Mouse (Mus musculus) stomach, postnatal 0 days (tissue): Measurements from ENCODE around the gene Nit1. TPM values are rescaled to one million over a fixed set of nuclear protein-coding genes. Genes with fewer than 3 reads are reported as not detected.

Experiments used
- ATAC-seq: fragments of 200-750 bp; cut with Nextera tagmentation; 2 replicates; pipeline ENCODE4 v1.8.0; 2017; ENCODE audit not compliant: low FRiP score, low TSS enrichment
- DNase-seq: peaks from one replicate; pipeline ENCODE4 v3.0.0-alpha.2; 2016; ENCODE audit warnings: low spot score
- H3K27ac ChIP-seq: fragments of 300-500 bp; sonication (generic); replicated peaks from 2 replicates; pipeline ENCODE4 v1.5.1; 2014; ENCODE audit warnings: mild to moderate bottlenecking, control low read depth
- H3K27me3 ChIP-seq: fragments of 300-500 bp; sonication (generic); 2 replicates; pipeline ENCODE4 v1.6.1; 2014; ENCODE audit warnings: low read length; ENCODE audit not compliant: control insufficient read depth, insufficient read depth
- H3K36me3 ChIP-seq: fragments of 300-500 bp; sonication (generic); 2 replicates; pipeline ENCODE4 v1.6.1; 2014; ENCODE audit warnings: low read length, mixed read lengths; ENCODE audit not compliant: control insufficient read depth, insufficient read depth
- H3K4me1 ChIP-seq: fragments of 300-500 bp; sonication (generic); replicated peaks from 2 replicates; pipeline ENCODE4 v1.6.1; 2014; ENCODE audit warnings: antibody characterized with exemption; ENCODE audit not compliant: control insufficient read depth, insufficient read depth
- H3K4me2 ChIP-seq: fragments of 300-500 bp; sonication (generic); replicated peaks from 2 replicates; pipeline ENCODE4 v1.6.1; 2014; ENCODE audit warnings: low read depth, mild to moderate bottlenecking, control low read depth, moderate library complexity
- H3K4me3 ChIP-seq: fragments of 300-500 bp; sonication (generic); 2 replicates; pipeline ENCODE4 v1.5.1; 2014; ENCODE audit warnings: low read depth, low read length, control low read depth
- H3K9ac ChIP-seq: fragments of 300-500 bp; sonication (generic); 2 replicates; pipeline ENCODE4 v1.6.1; 2014; ENCODE audit warnings: mild to moderate bottlenecking, low read length, control low read depth, mixed read lengths
- H3K9me3 ChIP-seq: fragments of 300-500 bp; sonication (generic); 2 replicates; pipeline ENCODE4 v1.6.1; 2016; ENCODE audit warnings: low read length; ENCODE audit not compliant: control insufficient read depth
- CTCF ChIP-seq: IDR thresholded peaks from 2 replicates; pipeline ENCODE4 v1.5.1; 2016; ENCODE audit warnings: antibody characterized with exemption, low read depth, mild to moderate bottlenecking, moderate library complexity
- EP300 ChIP-seq: optimal IDR thresholded peaks from 2 replicates; pipeline ENCODE3; 2016; ENCODE audit warnings: antibody characterized with exemption
- WGBS: fragments of 180-500 bp; shearing (Covaris S2); extraction: QIAGEN DNeasy Blood & Tissue Kit; methylation state at CpG from one replicate; pipeline ENCODE4 v1.1.7; 2014; 5-methylcytosine and 5-hydroxymethylcytosine counted together
- polyA plus RNA-seq: library from polyadenylated mRNA; unstranded; fragments of >200 nt; fragmentation: Nextera tagmentation; extraction: Ambion mirVana; gene quantifications from 2 replicates; pipeline ENCODE4 v1.2.1, GENCODE M21; 2015

Nit1 gene
- 41.7 and 41.8 TPM in 2 replicates for polyA plus RNA-seq

- no peaks in the 10 kb centered on the region for H3K9me3 ChIP-seq
- peak within 1 kb of the TSS; percentile 83 for H3K4me2 ChIP-seq
- H3K9ac ChIP-seq: peak within 1 kb of the TSS; percentile 75
- 1% methylated on average over 53 of the region's 53 CpGs for WGBS
- no peaks in the 10 kb centered on the region for H3K4me1 ChIP-seq
- peak; percentile 95 for DNase-seq
- H3K27ac ChIP-seq: peak within 1 kb of the TSS; percentile 77
- peak; percentile 88 for ATAC-seq
- TF ChIP-seq CTCF: no peak
- no peak for TF ChIP-seq EP300
- H3K36me3 ChIP-seq: peaks cover 11% of the 10 kb centered on the region
- H3K4me3 ChIP-seq: peak within 1 kb of the TSS; percentile 94
- no peaks in the 10 kb centered on the region for H3K27me3 ChIP-seq
Measured at GRCm38 (mm10) chr1:171345225-171346094, at the start of gene Nit1, which contains the start of gene Pfdn2. Gene Nit1, minus strand, starts transcription at chr1:171345646. Gene Pfdn2, plus strand, starts transcription at chr1:171345670.

- H3K9me3 ChIP-seq: no peaks in the 10 kb centered on the region
- H3K4me3 ChIP-seq: no peak overlapping the region
- H3K27ac ChIP-seq: peak overlapping the region; percentile 24; the same call in 1 of the 2 replicates
- no peaks in the 10 kb centered on the region for H3K36me3 ChIP-seq
- WGBS: 63% methylated on average over 4 of the region's 4 CpGs
- no peak overlapping the region for H3K9ac ChIP-seq
- no peak for TF ChIP-seq CTCF
- TF ChIP-seq EP300: no peak
- H3K27me3 ChIP-seq: no peaks in the 10 kb centered on the region
- no peaks in the 10 kb centered on the region; the same call in 1 of the 2 replicates for H3K4me1 ChIP-seq
- DNase-seq: peak; percentile 45
- ATAC-seq: no peak; the same call in 1 of the 2 replicates
- no peak overlapping the region for H3K4me2 ChIP-seq
Measured at GRCm38 (mm10) chr1:171390101-171390500, 44.7 kb upstream of the Nit1 start.

DNA sequence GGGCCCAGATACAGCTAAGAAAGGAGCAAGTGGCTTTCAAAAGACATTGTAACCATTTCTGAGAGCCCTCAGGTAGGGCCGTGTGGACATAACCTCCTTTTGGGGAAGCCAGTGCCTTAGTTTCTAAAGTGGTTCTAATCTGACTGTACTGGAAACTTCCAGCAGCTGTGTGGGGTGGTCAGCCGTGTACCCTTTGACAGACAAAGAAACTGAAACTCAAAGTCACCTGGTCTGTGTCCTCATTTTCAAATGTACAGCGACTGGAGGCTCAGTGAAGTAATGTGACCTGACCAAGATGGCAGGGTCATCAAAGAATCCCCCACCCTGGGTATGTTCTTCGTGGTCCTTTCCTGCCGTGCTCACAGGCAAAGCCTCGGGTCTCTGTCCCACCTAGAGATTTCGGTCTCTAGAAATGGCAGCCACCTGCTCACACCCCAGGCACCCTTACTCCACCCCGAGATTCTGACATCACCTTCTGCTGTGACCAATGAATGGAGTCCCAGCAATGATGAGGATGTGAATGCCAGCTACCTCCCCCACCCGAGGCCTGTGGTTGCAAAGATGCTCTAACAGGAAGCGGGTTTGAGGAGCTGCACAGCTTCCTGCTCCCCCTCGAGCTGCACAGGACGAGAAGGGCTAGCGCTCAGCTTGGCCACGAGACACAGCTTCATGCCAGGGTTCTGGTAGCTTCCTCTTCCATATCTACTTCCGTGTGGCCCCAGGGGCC, 43.1 kb upstream of the Nit1 start, which contains the start of gene Arhgap30:
TSS of gene Arhgap30 (plus strand) at position 579 of the 727 bp plus-strand sequence.
- no peaks in the 10 kb centered on the region for H3K27me3 ChIP-seq
- no peaks in the 10 kb centered on the region; the same call in 1 of the 2 replicates for H3K4me1 ChIP-seq
- DNase-seq (no peak), ATAC-seq (no peak)
- peak within 1 kb of the TSS; percentile 24; the same call in 1 of the 2 replicates for H3K27ac ChIP-seq
- H3K9me3 ChIP-seq: no peaks in the 10 kb centered on the region
- TF ChIP-seq EP300 (no peak), CTCF (no peak)
- no peak within 1 kb of the TSS for H3K4me2 ChIP-seq
- no peaks in the 10 kb centered on the region for H3K36me3 ChIP-seq
- 74% methylated on average over 15 of the region's 15 CpGs for WGBS
- H3K9ac ChIP-seq: no peak within 1 kb of the TSS
- no peak within 1 kb of the TSS for H3K4me3 ChIP-seq

DNA sequence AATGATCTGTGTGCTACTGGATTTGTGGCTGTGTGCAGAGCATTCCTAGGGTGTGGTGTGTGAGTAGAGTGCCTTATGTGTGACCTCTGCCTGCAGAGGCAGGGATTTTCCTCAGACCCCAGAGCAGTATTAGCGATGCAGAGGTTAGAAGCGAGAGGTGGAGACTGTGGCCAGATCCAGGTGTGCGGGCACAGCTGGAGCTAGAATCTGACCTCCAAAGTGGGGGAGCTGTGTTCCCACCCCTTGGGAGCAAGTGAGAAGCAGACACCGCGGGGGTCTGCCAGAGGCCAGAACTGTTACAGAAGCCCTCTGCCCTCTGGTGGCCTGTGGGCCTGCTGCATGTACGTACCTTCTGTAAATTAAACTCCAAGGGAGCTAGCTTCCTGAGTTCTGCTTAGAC, 41.7 kb upstream of the Nit1 start:
- DNase-seq: no peak
- no peak overlapping the region for H3K9ac ChIP-seq
- ATAC-seq: 0 out of 2 replicates have a peak, but pooled peaks have one; percentile 17
- H3K9me3 ChIP-seq: no peaks in the 10 kb centered on the region
- no peaks in the 10 kb centered on the region for H3K27me3 ChIP-seq
- no peak overlapping the region for H3K4me2 ChIP-seq
- H3K36me3 ChIP-seq: no peaks in the 10 kb centered on the region
- WGBS: 37% methylated on average over 6 of the region's 6 CpGs
- H3K27ac ChIP-seq: no peak overlapping the region
- no peaks in the 10 kb centered on the region; the same call in 1 of the 2 replicates for H3K4me1 ChIP-seq
- H3K4me3 ChIP-seq: no peak overlapping the region
- no peak for TF ChIP-seq EP300
- peak; percentile 68 for TF ChIP-seq CTCF

- no peak overlapping the region for H3K4me2 ChIP-seq
- no peak overlapping the region for H3K9ac ChIP-seq
- ATAC-seq: no peak
- H3K9me3 ChIP-seq: no peaks in the 10 kb centered on the region
- H3K27ac ChIP-seq: no peak overlapping the region
- no peaks in the 10 kb centered on the region for H3K36me3 ChIP-seq
- WGBS: 69% methylated on average over 9 of the region's 9 CpGs
- H3K27me3 ChIP-seq: no peaks in the 10 kb centered on the region
- H3K4me1 ChIP-seq: no peaks in the 10 kb centered on the region; the same call in 1 of the 2 replicates
- TF ChIP-seq CTCF: peak; percentile 52
- no peak for TF ChIP-seq EP300
- no peak for DNase-seq
- no peak overlapping the region for H3K4me3 ChIP-seq
Measured at GRCm38 (mm10) chr1:171385171-171385570, 39.7 kb upstream of the Nit1 start.
